Mouse (Mus musculus) adrenal gland, adult 18-20 months (tissue): ENCODE results near the gene Gsc. TPM values are rescaled to one million over a fixed set of nuclear protein-coding genes. Genes with fewer than 3 reads are reported as not detected.

Experiments used
- DNase-seq, 2 experiments: peaks; one replicate each; pipeline ENCODE4 v3.0.0; 2021 to 2022; ENCODE audit warnings: low spot score in 2 of 2
- long read RNA-seq, 2 experiments: library from polyadenylated mRNA; stranded (forward); transcript quantifications; one replicate each; pipeline ENCODE4 v2.0.0; 2021
- total RNA-seq, 2 experiments: library from RNA; stranded (reverse); gene quantifications; 1 replicate in 1 of 2; 2 replicates in 1 of 2; pipeline ENCODE4 v1.2.3; 2021

The Gsc gene
- total RNA-seq: not detected
- long read RNA-seq, experiment 1: 0 reads
- long read RNA-seq, experiment 2: 0 reads

DNA sequence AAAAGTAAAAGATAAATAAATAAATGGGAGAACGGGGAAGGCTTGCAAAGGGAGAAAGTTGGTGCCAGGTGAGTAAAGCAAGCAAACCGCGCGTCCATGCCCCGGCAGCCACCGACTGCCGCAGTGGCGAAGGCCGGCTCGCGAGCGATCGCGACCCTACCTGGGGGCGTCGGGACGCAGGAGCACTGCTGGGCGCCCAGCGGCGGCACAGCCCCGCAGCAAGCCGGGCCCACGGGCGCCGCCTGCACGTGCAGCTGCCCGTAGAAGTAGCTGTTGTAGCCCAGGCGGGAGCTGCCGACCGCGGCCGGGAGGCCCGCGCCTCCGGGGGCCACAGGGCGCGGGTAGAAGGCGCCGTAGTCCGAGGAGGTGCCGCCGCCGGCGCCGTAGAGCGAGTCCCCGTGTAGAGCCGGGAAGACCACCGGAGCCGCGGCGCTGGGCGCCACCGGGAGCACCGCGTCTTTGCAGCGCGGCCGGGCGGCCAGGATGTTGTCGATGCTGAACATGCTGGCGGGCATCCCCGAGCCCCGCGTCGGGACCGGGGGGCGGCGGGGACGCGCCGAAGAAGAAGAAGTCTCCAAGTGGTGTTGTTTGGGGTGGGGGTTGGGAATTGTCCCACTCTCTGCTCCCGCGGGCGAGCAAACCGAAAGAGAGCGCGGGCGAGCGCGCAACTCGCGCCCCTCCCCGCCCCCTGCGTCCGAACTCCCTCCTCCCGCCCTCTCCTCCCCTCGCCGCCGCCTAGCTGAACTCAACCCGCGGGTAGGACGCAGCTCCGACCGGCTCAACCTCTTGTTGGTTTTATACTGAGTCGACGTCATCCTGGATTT lies at the start of gene Gsc:
Gene Gsc, minus strand, starts transcription at position 730 of the 824 bp plus-strand sequence.
- peak; percentile 10 to 28 for DNase-seq

GRCm38 (mm10) chr12:104519721-104520120 lies 46.6 kb upstream of the Gsc start:
- DNase-seq: no peak

GRCm38 (mm10) chr12:104507911-104508310 lies 34.8 kb upstream of the Gsc start:
- no peak for DNase-seq

DNA sequence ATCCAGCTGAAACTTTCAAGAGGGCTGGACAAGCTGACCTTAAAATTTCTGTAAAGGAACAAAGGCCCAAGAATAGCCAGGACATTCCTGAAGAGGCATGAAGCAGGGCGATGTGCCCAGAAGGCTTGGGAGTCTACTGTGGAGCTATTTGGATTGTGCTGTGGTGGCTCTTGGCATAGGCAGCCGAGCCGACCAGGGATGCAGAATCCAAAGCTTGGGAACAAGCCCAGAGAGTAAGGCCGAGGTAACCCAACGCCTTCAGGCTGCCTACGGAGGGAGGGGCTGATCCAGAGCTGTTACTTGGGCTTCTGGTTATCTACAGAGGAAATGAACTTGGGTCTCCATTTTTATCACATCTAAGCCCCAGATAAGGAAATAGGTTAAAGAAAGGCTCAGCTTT lies 18.9 kb upstream of the Gsc start:
- DNase-seq: no peak

DNA sequence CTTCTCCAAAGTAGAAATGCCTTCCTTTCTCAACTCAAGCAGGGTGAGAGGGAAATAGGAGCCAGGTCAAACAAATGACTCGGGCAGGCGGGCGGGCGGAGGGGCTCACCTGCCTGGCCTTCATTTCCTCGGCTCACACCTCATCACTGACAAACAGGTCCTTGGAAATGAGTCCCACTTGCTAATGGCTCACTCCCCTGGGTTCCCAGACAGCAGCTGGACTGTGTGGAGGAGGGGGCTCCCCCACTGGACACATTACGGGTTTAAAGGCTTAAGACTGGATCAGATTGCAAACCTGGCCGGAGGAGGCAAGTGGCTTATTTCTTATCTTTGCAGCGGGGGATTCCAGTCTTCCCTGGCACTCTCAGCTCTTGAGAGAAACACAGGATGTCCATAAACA lies 13.1 kb upstream of the Gsc start:
- DNase-seq: no peak

DNA sequence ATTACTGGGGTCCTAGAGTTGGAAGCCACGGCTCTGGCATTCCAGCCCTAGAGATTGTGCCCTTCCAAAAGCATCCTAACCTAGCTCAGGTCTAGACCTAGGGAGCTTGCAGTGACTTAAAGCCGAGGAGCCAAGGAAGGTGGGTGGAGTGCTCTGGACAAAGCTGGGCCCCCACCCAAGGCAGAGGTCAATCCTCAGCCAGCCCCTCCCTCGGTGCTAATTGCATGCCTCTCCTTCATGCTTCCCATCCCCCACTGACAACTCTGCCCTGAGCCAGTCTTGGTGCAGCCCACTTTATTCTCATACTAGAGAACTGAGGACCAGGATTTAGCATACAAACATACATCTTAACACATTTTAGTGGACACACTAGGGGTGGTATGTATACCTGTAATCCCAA lies 12.0 kb upstream of the Gsc start:
- no peak for DNase-seq

GRCm38 (mm10) chr12:104481007-104481406 lies 7.9 kb upstream of the Gsc start:
- DNase-seq: no peak

DNA sequence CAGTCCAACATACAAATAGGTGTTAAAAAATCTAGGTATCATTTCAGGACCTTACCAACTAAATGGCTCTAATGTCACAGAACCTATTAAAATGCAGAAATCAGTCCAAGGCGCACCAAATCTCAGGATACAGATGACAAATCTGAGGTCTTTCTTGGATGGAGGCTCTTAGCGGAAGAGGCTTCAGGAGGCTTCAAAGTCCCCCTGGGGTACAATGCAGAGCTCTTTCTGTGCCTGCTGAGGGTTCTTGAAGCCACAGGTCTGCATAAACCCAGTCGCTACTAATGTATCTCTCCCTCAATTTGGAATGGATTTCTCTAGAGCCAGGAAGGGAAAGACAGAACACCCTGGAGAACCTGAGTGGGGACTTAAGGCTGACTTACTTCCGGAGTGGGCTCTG lies 5.1 kb upstream of the Gsc start:
- no peak for DNase-seq

DNA sequence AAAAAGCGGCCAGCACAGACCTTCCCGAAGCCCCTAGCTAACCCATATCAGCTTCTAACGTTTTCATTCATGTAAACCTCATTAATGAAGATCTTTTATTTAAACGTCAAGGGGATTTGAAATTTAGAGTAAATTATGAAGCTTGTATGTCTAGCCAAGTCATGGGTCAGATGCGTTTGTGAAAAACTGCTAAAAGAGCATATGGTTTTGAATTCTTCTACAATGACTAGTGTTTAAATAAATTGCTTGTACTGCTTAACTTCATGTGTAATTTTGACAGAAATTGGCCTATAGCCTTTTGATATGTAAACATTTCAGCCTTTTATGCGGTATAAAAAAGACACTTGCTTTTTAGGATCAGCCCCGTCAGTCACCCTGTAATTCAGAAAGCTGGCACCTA lies 4.4 kb upstream of the Gsc start:
- no peak for DNase-seq

DNA sequence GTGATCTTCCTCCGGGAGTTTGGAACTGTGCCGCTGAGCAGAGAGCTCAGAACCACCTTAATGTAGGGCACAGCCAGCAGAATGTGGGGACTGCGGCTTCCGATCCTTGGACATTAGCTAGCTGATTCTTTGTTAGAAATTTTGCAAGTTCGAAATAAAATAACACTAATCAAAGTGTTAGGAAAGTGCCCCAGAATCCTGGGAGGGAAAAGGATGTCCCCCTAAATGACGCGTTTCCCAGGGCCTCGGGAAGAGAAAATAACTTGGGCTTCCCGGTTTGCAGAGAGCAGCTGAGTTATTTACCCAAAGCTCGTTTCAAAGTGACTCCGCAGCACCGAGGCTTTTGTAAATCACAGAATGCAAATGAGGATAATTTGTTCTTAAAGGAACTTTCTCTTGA lies 3.9 kb upstream of the Gsc start:
- DNase-seq: no peak

DNA sequence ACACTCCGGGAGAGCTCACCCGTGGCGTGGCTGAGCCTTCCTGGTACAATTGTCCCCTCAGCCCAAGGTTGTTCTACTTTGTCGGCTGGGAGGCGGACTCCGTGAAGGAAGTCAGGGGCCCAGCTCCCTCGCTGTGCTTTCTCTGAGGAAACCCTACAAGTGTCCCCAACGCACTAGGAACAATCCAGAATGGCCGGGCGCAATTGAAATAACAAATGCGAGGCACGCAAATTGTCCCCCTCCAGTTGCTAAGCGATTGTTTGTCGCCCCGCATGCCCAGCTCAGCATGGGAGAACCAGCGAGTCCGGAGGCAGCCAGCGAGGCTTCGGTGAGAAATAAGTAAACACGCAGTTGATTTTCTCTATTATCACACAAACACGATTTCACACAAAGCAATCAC lies 2.8 kb upstream of the Gsc start:
- no peak for DNase-seq

DNA sequence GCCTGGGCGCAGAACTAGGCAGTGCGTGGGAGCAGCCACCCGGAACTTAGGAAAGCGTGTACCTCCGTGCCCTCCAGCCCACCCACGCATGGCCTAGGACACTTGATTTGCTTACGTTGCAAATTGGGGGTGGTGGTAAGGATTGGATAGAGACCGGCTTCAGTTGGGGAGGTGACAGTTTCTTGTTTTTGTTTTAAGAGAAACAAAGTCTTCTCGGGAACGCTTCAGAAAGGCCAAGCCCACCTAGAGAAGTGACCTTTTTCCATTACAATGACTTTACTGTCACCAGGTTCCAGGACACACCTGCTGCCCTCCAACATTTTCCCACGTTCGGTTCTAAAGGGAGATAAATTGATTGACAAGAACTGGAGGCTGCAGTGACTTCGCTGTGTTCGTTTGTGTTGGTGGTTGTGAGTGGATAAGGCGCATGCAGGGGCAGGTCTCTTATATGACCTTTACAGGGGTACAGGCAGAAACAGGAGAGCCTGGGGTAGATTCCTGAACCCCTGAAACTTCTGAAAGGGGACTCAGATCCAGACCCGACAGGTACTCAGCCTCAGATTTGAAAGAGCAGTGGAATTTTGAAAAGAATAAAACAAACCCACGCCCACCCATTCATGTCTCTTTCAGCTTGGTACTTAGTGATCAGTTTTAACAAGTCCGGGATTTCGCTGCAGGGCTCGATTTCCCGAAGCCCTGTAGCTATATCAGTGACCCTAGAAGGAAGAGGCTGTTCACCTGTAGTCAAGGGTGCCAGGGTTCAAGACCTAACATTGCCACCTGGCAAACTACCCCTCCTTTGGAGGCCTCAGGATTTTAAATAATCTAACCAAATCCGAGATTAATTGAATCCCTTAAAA lies 2.0 kb upstream of the Gsc start:
- DNase-seq: no peak

GRCm38 (mm10) chr12:104474191-104474871 lies 1.2 kb upstream of the Gsc start:
- no peak for DNase-seq

DNA sequence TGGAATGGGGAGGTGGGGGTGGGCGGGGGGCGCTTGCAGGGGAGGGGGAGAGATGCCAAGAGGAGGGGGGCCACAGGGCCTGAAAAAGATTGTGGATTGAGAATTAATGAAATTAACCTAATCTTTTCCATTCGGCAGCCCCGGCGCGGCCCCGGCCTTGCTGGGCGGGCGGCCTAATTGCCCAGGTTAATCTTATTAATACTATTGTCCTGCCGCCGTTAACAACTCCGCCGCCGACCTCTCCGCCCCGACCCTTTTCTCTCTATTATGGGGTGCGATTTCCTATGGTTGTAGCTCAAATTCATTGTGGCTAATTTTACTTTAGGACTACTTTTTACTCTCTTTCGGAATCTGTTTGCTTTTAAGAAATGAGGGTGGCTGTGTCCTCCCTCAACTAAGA lies 362 bp upstream of the Gsc start:
- DNase-seq: no peak

DNA sequence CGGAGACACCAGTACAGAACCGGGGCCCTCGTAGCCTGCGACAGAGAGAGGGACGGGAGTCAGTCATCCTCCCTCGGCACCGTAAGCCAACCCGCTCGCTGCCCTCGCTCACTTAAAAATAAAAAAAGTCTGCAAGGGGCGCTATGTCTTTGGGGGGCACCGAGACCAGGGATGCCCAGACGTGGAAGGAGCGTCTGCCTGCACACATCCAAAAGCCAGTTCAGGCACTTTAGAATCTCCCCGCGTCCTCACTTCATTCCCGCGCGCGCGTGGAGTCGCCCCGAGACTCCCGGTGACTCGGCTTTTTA lies 958 bp downstream of the Gsc start:
- DNase-seq: no peak

DNA sequence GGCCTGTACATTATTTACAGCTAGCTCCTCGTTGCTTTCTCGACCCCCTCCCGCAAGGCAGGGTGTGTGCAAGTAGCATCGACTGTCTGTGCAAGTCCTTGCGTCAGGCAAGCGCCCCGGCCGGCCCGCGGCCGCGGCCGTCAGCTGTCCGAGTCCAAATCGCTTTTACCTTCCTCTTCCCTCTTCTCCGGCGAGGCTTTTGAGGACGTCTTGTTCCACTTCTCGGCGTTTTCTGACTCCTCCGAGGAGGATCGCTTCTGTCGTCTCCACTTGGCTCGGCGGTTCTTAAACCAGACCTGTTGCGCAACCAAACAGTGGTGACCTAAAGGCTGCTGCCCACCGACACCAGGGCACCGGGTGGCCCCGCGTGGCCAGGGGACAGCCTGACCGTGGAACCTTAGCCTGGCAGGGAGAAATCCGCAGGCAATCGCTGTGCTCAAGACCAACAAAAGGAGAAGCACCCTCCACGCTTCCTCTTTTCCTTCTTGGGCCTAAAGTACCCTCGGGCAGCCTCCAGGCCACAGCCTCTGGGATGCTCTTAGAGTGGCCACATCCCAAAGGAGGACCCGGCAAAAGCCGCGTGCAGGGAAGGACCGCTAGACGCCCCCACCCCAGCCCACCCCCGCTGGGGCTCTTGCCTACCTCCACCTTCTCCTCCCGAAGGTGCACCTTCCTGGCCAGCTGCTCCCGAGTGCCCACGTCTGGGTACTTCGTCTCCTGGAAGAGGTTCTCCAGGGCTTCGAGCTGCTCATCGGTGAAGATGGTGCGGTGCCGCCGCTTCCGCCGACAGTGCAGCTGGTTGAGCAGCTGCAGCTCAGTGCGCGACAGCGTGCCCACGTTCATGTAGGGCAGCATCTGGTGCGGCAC lies 1.5 kb downstream of the Gsc start:
- DNase-seq: no peak

GRCm38 (mm10) chr12:104470646-104471045 lies 2.5 kb downstream of the Gsc start:
- DNase-seq: no peak

DNA sequence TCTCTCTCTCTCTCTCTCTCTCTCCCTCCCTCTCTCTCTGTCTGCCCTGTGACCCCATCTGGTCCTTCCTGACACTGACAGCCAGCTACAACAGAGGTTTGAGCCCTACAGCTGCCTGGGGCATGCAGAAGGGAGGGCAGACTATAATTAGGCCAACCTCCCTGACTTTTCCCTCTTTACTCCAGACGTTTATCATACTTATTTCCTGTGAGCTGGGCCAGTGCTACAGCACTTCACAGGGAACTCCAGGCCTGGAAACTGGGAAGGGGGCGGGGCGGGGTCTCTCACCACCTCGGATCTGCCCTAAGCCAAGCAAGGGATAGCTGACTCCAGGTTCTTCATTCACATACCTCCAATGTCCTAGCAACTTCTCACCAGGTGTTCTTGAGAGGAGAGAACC lies 4.3 kb downstream of the Gsc start:
- no peak for DNase-seq

DNA sequence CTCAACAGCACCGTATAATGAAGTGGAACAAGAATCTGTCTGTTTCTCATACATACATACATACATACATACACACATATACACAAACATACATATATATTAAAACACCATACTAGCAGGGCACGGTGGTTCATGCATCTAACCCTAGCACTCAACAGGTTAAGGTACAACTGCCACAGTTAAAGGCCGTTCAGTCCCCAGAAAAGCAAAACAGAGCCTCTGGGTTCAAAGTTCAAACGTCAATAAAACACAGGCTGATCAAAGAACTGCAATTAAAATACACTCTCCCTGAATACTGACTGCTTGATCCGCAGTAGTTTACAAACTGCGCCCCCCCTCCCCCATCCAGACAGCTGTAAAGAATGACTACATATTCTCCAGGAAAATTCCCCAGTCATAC lies 5.8 kb downstream of the Gsc start:
- no peak for DNase-seq

GRCm38 (mm10) chr12:104466930-104467329 lies 6.2 kb downstream of the Gsc start:
- DNase-seq: no peak

DNA sequence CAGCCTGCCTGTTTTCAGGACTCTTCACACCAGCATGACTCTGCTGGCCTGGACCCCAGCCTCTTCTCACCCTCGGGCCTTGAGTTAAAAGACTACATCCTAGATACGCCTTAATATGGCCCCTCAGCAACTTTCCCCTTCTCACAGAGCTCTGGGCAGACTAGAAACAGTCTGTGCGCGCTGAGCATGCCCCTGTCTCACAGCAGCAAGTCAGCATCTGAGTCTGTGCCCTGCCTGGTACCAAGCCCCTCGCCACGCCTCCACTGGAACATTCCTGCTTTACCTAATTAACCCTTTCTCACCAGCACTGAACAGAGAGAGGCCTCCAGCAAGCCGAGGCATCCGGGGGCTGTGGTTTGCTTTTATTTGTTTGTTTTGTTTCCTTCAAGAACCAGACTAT lies 11.8 kb downstream of the Gsc start:
- no peak for DNase-seq
